20 mouse cellular contexts compared by ENCODE assay signal in genomic region chr12:68576855-68577254, GRCm38 (mm10).
DNase-seq lines count a peak whose midpoint lies in the region; ATAC-seq lines count a peak whose summit lies in the region.
"Had no signal": no experiment of that assay in that cellular context is flagged by ENCODE, and none has a peak within 500 bp of the region (broad histone marks: within the 10 kb centered on the region; RNA-seq: fewer than 3 reads in every experiment).

No protein-coding gene starts in this region.

- H3K4me1 ChIP-seq in hindbrain, embryonic 13.5 days (replicated peaks), result peaks cover 8% of the 10 kb centered on the region
- no peaks in the 10 kb centered on the region; the same call in 1 of the 2 replicates for H3K4me1 ChIP-seq in hindbrain, embryonic 11.5 days (replicated peaks; ENCODE audit: control insufficient read depth, insufficient read depth, low read length)
- peaks cover 9% of the 10 kb centered on the region for H3K4me1 ChIP-seq in midbrain, embryonic 16.5 days (ENCODE audit: control insufficient read depth, insufficient read depth, low read length)
- H3K4me1 ChIP-seq in midbrain, embryonic 11.5 days (ENCODE audit: control insufficient read depth, insufficient read depth, low read length), result peaks cover 2% of the 10 kb centered on the region; the same call in 1 of the 2 replicates
- H3K4me1 ChIP-seq: embryonic facial prominence, embryonic 12.5 days; liver, embryonic 12.5 days had no signal

- H3K27ac ChIP-seq in hindbrain, embryonic 13.5 days, result no peak overlapping the region
- H3K27ac ChIP-seq in hindbrain, embryonic 11.5 days (ENCODE audit: low read depth, low read length), result no peak overlapping the region
- no peak overlapping the region for H3K27ac ChIP-seq in midbrain, embryonic 16.5 days (ENCODE audit: low read length)
- H3K27ac ChIP-seq in midbrain, embryonic 11.5 days (ENCODE audit: low read depth, low read length), result no peak overlapping the region
- H3K27ac ChIP-seq: embryonic facial prominence, embryonic 12.5 days; heart, adult 2 months; liver, embryonic 12.5 days had no signal

- WGBS in hindbrain, embryonic 13.5 days, result 48% methylated on average over 7 of the region's 7 CpGs
- WGBS in hindbrain, embryonic 11.5 days, result 57% methylated on average over 7 of the region's 7 CpGs
- WGBS in midbrain, embryonic 16.5 days, result 40% methylated on average over 7 of the region's 7 CpGs
- WGBS in midbrain, embryonic 11.5 days, result 71% methylated on average over 7 of the region's 7 CpGs

- ATAC-seq in hindbrain, embryonic 13.5 days (ENCODE audit: low FRiP score), result no peak
- ATAC-seq in hindbrain, embryonic 11.5 days (ENCODE audit: low FRiP score), result no peak
- ATAC-seq in midbrain, embryonic 16.5 days, result peak; percentile 52; the same call in 1 of the 2 replicates
- ATAC-seq in midbrain, embryonic 11.5 days (ENCODE audit: low FRiP score), result no peak
- ATAC-seq: CD4-positive, CD25-positive, alpha-beta regulatory T cell, adult 4 months; liver, embryonic 12.5 days had no signal

- peak overlapping the region; percentile 19; the same call in 1 of the 2 replicates for H3K4me2 ChIP-seq in hindbrain, embryonic 13.5 days
- H3K4me2 ChIP-seq in hindbrain, embryonic 11.5 days (replicated peaks; ENCODE audit: low read depth, low read length), result no peak overlapping the region
- peak overlapping the region; percentile 16 for H3K4me2 ChIP-seq in midbrain, embryonic 16.5 days (ENCODE audit: low read length)
- H3K4me2 ChIP-seq in midbrain, embryonic 11.5 days, result no peak overlapping the region
- H3K4me2 ChIP-seq: embryonic facial prominence, embryonic 12.5 days; liver, embryonic 12.5 days had no signal

- H3K9ac ChIP-seq in hindbrain, embryonic 13.5 days, result no peak overlapping the region
- H3K9ac ChIP-seq in hindbrain, embryonic 11.5 days (ENCODE audit: low read depth, low read length), result no peak overlapping the region
- H3K9ac ChIP-seq in midbrain, embryonic 16.5 days (ENCODE audit: low read depth, low read length), result no peak overlapping the region
- no peak overlapping the region for H3K9ac ChIP-seq in midbrain, embryonic 11.5 days (ENCODE audit: low read length)
- H3K9ac ChIP-seq: embryonic facial prominence, embryonic 12.5 days; forebrain, postnatal 0 days; liver, embryonic 12.5 days had no signal

- H3K27me3 ChIP-seq in hindbrain, embryonic 13.5 days, result no peaks in the 10 kb centered on the region
- no peaks in the 10 kb centered on the region for H3K27me3 ChIP-seq in hindbrain, embryonic 11.5 days (ENCODE audit: control insufficient read depth, insufficient read depth, low read length)
- no peaks in the 10 kb centered on the region for H3K27me3 ChIP-seq in midbrain, embryonic 16.5 days (ENCODE audit: control insufficient read depth, insufficient read depth, low read depth, low read length)
- no peaks in the 10 kb centered on the region for H3K27me3 ChIP-seq in midbrain, embryonic 11.5 days (ENCODE audit: control insufficient read depth, insufficient read depth, low read length)
- H3K27me3 ChIP-seq: embryonic facial prominence, embryonic 12.5 days; liver, embryonic 12.5 days had no signal

- no peak for DNase-seq in hindbrain, embryonic 11.5 days (ENCODE audit: low spot score)
- DNase-seq in kidney, postnatal 10 days, result peak; percentile 9
- no peak for DNase-seq in kidney, adult 18-20 months
- no peak for DNase-seq in midbrain, embryonic 11.5 days (ENCODE audit: low spot score, missing footprints)
- no peak for DNase-seq in lung, postnatal 36 days
- DNase-seq: adrenal gland, postnatal 36 days; cerebellum, adult 11-12 months; forebrain, postnatal 0 days; gastrocnemius, postnatal 25 days; heart, adult 2 months; kidney, adult 11 months; lung, adult 18-20 months; lung, postnatal 10 days; right cerebral cortex, postnatal 25 days; thymus, postnatal 14 days had no signal

- no peak overlapping the region for H3K4me3 ChIP-seq in hindbrain, embryonic 13.5 days
- H3K4me3 ChIP-seq in hindbrain, embryonic 11.5 days (ENCODE audit: low read depth, low read length), result no peak overlapping the region
- no peak overlapping the region for H3K4me3 ChIP-seq in midbrain, embryonic 16.5 days (ENCODE audit: low read depth, low read length)
- no peak overlapping the region for H3K4me3 ChIP-seq in midbrain, embryonic 11.5 days (ENCODE audit: low read depth, low read length)
- H3K4me3 ChIP-seq: embryonic facial prominence, embryonic 12.5 days; heart, adult 2 months; liver, embryonic 12.5 days had no signal

- no peaks in the 10 kb centered on the region for H3K9me3 ChIP-seq in hindbrain, embryonic 13.5 days
- H3K9me3 ChIP-seq in hindbrain, embryonic 11.5 days (ENCODE audit: control insufficient read depth, low read length), result no peaks in the 10 kb centered on the region
- H3K9me3 ChIP-seq in midbrain, embryonic 16.5 days (replicated peaks; ENCODE audit: control insufficient read depth, low read length, poor library complexity, severe bottlenecking), result no peaks in the 10 kb centered on the region
- H3K9me3 ChIP-seq in midbrain, embryonic 11.5 days (ENCODE audit: control insufficient read depth, low read length), result no peaks in the 10 kb centered on the region
- H3K9me3 ChIP-seq: embryonic facial prominence, embryonic 12.5 days; liver, embryonic 12.5 days had no signal

- no peaks in the 10 kb centered on the region for H3K36me3 ChIP-seq in hindbrain, embryonic 13.5 days
- no peaks in the 10 kb centered on the region for H3K36me3 ChIP-seq in hindbrain, embryonic 11.5 days (ENCODE audit: control insufficient read depth, insufficient read depth, low read length)
- H3K36me3 ChIP-seq in midbrain, embryonic 16.5 days (ENCODE audit: control insufficient read depth, insufficient read depth, low read length), result no peaks in the 10 kb centered on the region
- H3K36me3 ChIP-seq in midbrain, embryonic 11.5 days (ENCODE audit: control insufficient read depth, insufficient read depth, low read length), result no peaks in the 10 kb centered on the region
- H3K36me3 ChIP-seq: embryonic facial prominence, embryonic 12.5 days; liver, embryonic 12.5 days had no signal

Comparison
In these comparisons a context has a peak if more than half of its experiments do, and no peak if none do; other contexts are left out.
1. H3K4me2 ChIP-seq: peak in hindbrain, embryonic 13.5 days (single experiment) and midbrain, embryonic 16.5 days (single experiment); none in hindbrain, embryonic 11.5 days (single experiment) and midbrain, embryonic 11.5 days (single experiment).